Mouse (Mus musculus) forebrain, postnatal 0 days (tissue): ENCODE data around the gene Odf2. TPM values are rescaled to one million over a fixed set of nuclear protein-coding genes. Genes with fewer than 3 reads are reported as not detected.

Experiments used
- ATAC-seq: fragments of 200-750 bp; cut with Nextera tagmentation; 2 replicates; pipeline ENCODE4 v1.8.0; 2017; ENCODE audit warnings: mild to moderate bottlenecking, moderate library complexity
- DNase-seq: peaks from one replicate; pipeline ENCODE4 v3.0.0-alpha.2; 2015
- H3K27ac ChIP-seq: fragments of 300-500 bp; sonication (generic); 2 replicates; pipeline ENCODE4 v1.5.1; 2014; ENCODE audit warnings: low read depth, mild to moderate bottlenecking, antibody characterized with exemption, low read length, moderate library complexity, mixed read lengths
- H3K27me3 ChIP-seq: fragments of 300-500 bp; sonication (generic); 2 replicates; pipeline ENCODE4 v1.6.1; 2014; ENCODE audit warnings: mild to moderate bottlenecking, low read length, mixed read lengths; ENCODE audit not compliant: insufficient read depth
- H3K36me3 ChIP-seq: fragments of 300-500 bp; sonication (generic); 2 replicates; pipeline ENCODE4 v1.6.1; 2014; ENCODE audit warnings: mild to moderate bottlenecking, moderate library complexity; ENCODE audit not compliant: insufficient read depth
- H3K4me1 ChIP-seq: fragments of 300-500 bp; sonication (generic); 2 replicates; pipeline ENCODE4 v1.6.1; 2014; ENCODE audit warnings: antibody characterized with exemption; ENCODE audit not compliant: insufficient read depth
- H3K4me2 ChIP-seq: fragments of 300-500 bp; sonication (generic); 2 replicates; pipeline ENCODE4 v1.6.1; 2014; ENCODE audit warnings: low read depth, mild to moderate bottlenecking, moderate library complexity
- H3K4me3 ChIP-seq: fragments of 300-500 bp; sonication (generic); 2 replicates; pipeline ENCODE4 v1.5.1; 2014; ENCODE audit warnings: low read depth, low read length, mixed read lengths
- H3K9ac ChIP-seq: fragments of 300-500 bp; sonication (generic); 2 replicates; pipeline ENCODE4 v1.6.1; 2014; ENCODE audit warnings: mild to moderate bottlenecking
- H3K9me3 ChIP-seq: fragments of 300-500 bp; sonication (generic); 2 replicates; pipeline ENCODE4 v1.6.1; 2016; ENCODE audit warnings: low read length
- CTCF ChIP-seq: sonication (generic); IDR thresholded peaks from 2 replicates; pipeline ENCODE4 v1.5.1; 2016; ENCODE audit warnings: antibody characterized with exemption, control low read depth, low read depth
- WGBS: fragments of 180-500 bp; shearing (Covaris S2); extraction: QIAGEN DNeasy Blood & Tissue Kit; methylation state at CpG from one replicate; pipeline ENCODE4 v1.1.7; 2014; 5-methylcytosine and 5-hydroxymethylcytosine counted together
- microRNA-seq, 2 experiments: library from miRNA; unstranded; fragments of <30 nt; microRNA quantifications; one replicate each; pipeline ENCODE4; 2016
- polyA plus RNA-seq: library from polyadenylated mRNA; unstranded; fragments of >200 nt; fragmentation: Nextera tagmentation; extraction: Ambion mirVana; gene quantifications from 2 replicates; pipeline ENCODE4 v1.2.1, GENCODE M21; 2015
- total RNA-seq: library from RNA; depleted of rRNA; stranded (reverse); fragments of >200 nt; gene quantifications from 2 replicates; pipeline ENCODE4 v1.2.3, GENCODE M21; 2014; rRNA removed

Odf2 gene
- total and polyA plus RNA-seq, 2 experiments from 2014 or later = 60.8 to 109 TPM

- H3K4me3 ChIP-seq = no peak overlapping the region
- TF ChIP-seq CTCF = no peak
- no peaks in the 10 kb centered on the region for H3K4me1 ChIP-seq
- no peak overlapping the region for H3K9ac ChIP-seq
- ATAC-seq (no peak), DNase-seq (no peak)
- peaks cover 82% of the 10 kb centered on the region for H3K36me3 ChIP-seq
- no peak overlapping the region for H3K27ac ChIP-seq
- H3K4me2 ChIP-seq = no peak overlapping the region
- H3K9me3 ChIP-seq = no peaks in the 10 kb centered on the region
- 92% methylated on average over 1 of the region's 1 CpGs for WGBS
- H3K27me3 ChIP-seq = no peaks in the 10 kb centered on the region
Observed at GRCm38 (mm10) chr2:29980661-29981060, 91.6 kb downstream of the Odf2 start.

Small RNAs within 50 kb of the gene (microRNA-seq; reads per million reads assigned to microRNA genes)
- gene Mir219a-2 (0 reads per million in 2 experiments), gene Mir219b (0 reads per million in 2 experiments)

Other genes starting within 250 kb of the Odf2 start
- gene Gm13420, start 137.5 kb upstream of the Odf2 start, total RNA-seq = 0.86 and 1.5 TPM in 2 replicates
- 0.18 TPM in 1 of 2 replicates, not detected in the other for gene Gm13420, start 137.5 kb upstream of the Odf2 start, polyA plus RNA-seq
- not detected in 2 replicates for gene Gm13547, start 129.9 kb upstream of the Odf2 start, total RNA-seq
- gene Gm13547, start 129.9 kb upstream of the Odf2 start, polyA plus RNA-seq = not detected in 2 replicates
- gene Coq4, start 101.7 kb upstream of the Odf2 start, total RNA-seq = 34.5 and 39.7 TPM in 2 replicates
- 31.2 and 36.7 TPM in 2 replicates for gene Coq4, start 101.7 kb upstream of the Odf2 start, polyA plus RNA-seq
- gene Trub2, start 100.7 kb upstream of the Odf2 start, total RNA-seq = 52.3 and 68.7 TPM in 2 replicates
- 22.4 and 27.3 TPM in 2 replicates for gene Trub2, start 100.7 kb upstream of the Odf2 start, polyA plus RNA-seq
- gene Slc27a4, start 86.6 kb upstream of the Odf2 start, total RNA-seq = 74.9 and 82.9 TPM in 2 replicates
- 32.3 and 40.3 TPM in 2 replicates for gene Slc27a4, start 86.6 kb upstream of the Odf2 start, polyA plus RNA-seq
- gene Urm1, start 69.1 kb upstream of the Odf2 start, total RNA-seq = 58.9 and 91.9 TPM in 2 replicates
- 27.3 and 29.4 TPM in 2 replicates for gene Urm1, start 69.1 kb upstream of the Odf2 start, polyA plus RNA-seq
- 13.6 and 16.9 TPM in 2 replicates for gene Cercam, start 20.1 kb upstream of the Odf2 start, total RNA-seq
- gene Cercam, start 20.1 kb upstream of the Odf2 start, polyA plus RNA-seq = 10.8 and 14.1 TPM in 2 replicates
- gene Gle1, start 46.2 kb downstream of the Odf2 start, total RNA-seq = 52.7 and 57.4 TPM in 2 replicates
- 55.2 and 62.3 TPM in 2 replicates for gene Gle1, start 46.2 kb downstream of the Odf2 start, polyA plus RNA-seq
- gene Sptan1, start 76.3 kb downstream of the Odf2 start, total RNA-seq = 839 and 918 TPM in 2 replicates
- gene Sptan1, start 76.3 kb downstream of the Odf2 start, polyA plus RNA-seq = 182 and 192 TPM in 2 replicates
- gene Wdr34, start 159.7 kb downstream of the Odf2 start, total RNA-seq = 88.4 and 103 TPM in 2 replicates
- gene Wdr34, start 159.7 kb downstream of the Odf2 start, polyA plus RNA-seq = 65.1 and 83.6 TPM in 2 replicates
- 361 and 392 TPM in 2 replicates for gene Set, start 168.2 kb downstream of the Odf2 start, total RNA-seq
- 349 and 384 TPM in 2 replicates for gene Set, start 168.2 kb downstream of the Odf2 start, polyA plus RNA-seq
- gene Pkn3, start 188.5 kb downstream of the Odf2 start, total RNA-seq = 2.0 and 4.7 TPM in 2 replicates
- 0.80 and 0.86 TPM in 2 replicates for gene Pkn3, start 188.5 kb downstream of the Odf2 start, polyA plus RNA-seq
- 19.5 and 25.7 TPM in 2 replicates for gene Zdhhc12, start 204.4 kb downstream of the Odf2 start, total RNA-seq
- gene Zdhhc12, start 204.4 kb downstream of the Odf2 start, polyA plus RNA-seq = 20.8 and 23.3 TPM in 2 replicates
- 51.9 and 70.2 TPM in 2 replicates for gene Zer1, start 235.4 kb downstream of the Odf2 start, total RNA-seq
- 5.4 and 10.3 TPM in 2 replicates for gene Zer1, start 235.4 kb downstream of the Odf2 start, polyA plus RNA-seq
- 116 and 135 TPM in 2 replicates for gene Tbc1d13, start 244.5 kb downstream of the Odf2 start, total RNA-seq
- 5.0 and 8.3 TPM in 2 replicates for gene Tbc1d13, start 244.5 kb downstream of the Odf2 start, polyA plus RNA-seq